Mouse (Mus musculus): ENCODE results near the gene Nkg7. TPM values are rescaled to one million over a fixed set of nuclear protein-coding genes. Genes with fewer than 3 reads are reported as not detected.
"Not testable (repeated sequence)": the region's sequence is repeated elsewhere in the genome, so short reads cannot be mapped to it uniquely, and the experiment has no call there.

Nkg7 gene
- 0.58 and 1.3 TPM in 2 replicates for polyA plus RNA-seq (2014; fragmentation: Nextera tagmentation; extraction: Ambion mirVana)

DNA sequence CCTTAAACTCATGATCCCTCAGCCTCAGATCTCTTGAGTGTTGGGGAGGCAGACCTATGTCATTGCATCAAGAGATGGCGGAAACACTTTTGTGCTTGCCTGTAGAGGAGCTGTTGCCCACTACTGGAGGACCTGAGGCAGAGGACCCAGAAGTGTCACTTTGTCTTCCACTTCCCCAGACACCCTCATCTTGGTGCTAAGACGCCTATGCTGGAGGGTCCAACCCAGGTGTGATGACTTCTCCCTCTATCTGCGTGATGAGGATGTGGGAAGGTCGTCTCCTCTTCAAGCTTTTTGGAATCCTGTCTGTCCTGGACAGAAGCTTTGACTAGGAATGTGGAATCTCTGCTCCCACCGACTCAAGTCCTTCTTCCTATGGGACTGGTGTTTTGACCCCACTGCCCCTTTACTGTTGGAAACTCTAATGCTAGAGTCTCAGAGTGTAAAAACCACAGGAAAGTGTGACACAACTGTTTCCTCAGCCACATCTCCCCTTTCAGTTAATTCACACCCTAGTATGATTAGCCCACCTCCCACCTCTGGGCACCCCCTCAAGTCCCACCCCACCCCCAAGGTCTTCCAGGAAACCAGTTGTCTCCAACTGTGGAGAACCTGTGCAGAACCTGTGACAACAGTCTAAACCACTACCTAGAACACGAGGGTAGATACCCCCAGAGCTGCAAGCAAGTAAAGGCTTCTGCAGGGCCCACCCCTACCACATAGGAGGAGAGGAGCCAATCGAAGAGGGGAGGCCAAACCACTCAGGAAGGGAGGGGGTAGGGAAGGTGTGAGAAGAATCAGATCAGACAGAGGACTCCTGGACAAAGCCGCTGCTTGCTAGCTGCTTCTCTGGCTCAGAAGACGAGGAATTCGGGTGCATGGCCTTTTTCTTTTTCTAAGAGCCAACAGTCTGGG, at the start of gene Nkg7:
Gene Nkg7, plus strand, starts transcription at position 733 of the 915 bp plus-strand sequence.
- 64% methylated on average over 10 of the region's 10 CpGs for WGBS
- ATAC-seq (ENCODE audit: insufficient read depth) (no peak), DNase-seq (no peak)
- Histone ChIP-seq H3K27ac (ENCODE audit: low read depth) (no peak within 1 kb of the TSS), H3K4me2 (no peak within 1 kb of the TSS), H3K27me3 (ENCODE audit: insufficient read depth, low read length) (no peaks in the 10 kb centered on the region), H3K9ac (no peak within 1 kb of the TSS), H3K36me3 (ENCODE audit: insufficient read depth) (no peaks in the 10 kb centered on the region), H3K9me3 (ENCODE audit: low read depth, low read length) (no peaks in the 10 kb centered on the region), H3K4me3 (ENCODE audit: low read depth, low read length) (no peak within 1 kb of the TSS), H3K4me1 (ENCODE audit: insufficient read depth) (no peaks in the 10 kb centered on the region)
- TF ChIP-seq CTCF (IDR thresholded peaks at IDR 0.05; ENCODE audit: low read depth) = no peak

DNA sequence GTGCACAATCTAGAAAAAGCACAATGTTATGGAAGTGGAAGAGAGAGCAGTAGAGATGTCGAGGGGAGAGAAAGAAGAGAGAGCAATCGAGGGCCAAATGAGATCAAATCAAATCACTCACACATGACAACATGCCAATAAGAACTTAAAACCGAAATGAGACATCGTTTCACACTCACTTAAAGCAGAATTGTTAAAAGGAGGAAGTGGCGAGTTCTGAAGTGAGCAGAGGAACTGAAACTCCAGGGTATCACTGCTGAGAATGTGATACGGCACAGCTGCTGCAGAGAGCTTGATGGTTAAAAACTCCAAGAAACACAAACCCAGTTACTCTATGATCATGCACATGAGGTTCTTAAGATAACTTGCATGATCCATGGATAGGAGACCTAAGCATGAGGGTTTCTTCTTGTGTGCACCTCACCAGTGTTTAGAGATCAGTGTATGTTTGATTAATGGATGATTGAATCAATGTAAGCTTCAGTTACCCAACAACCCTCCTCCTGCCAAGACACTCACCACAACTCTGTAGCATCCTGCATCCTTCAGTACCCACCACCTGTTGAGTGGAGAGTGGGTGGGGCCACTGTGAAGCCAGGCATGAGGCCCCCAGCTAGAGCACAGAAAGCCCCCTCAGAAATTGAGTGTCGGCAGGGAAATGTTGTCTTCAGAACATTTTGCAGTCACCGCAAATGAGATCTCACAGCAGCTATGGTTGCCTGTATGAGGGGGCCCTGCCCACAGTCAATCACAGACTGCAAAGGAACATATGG, 44.3 kb upstream of the Nkg7 start:
- no peak overlapping the region for H3K27ac ChIP-seq (ENCODE audit: low read depth)
- H3K27me3 ChIP-seq (ENCODE audit: insufficient read depth, low read length) = no peaks in the 10 kb centered on the region
- H3K36me3 ChIP-seq (ENCODE audit: insufficient read depth) = no peaks in the 10 kb centered on the region
- no peak overlapping the region for H3K9ac ChIP-seq
- no peaks in the 10 kb centered on the region for H3K9me3 ChIP-seq (ENCODE audit: low read depth, low read length)
- no peak overlapping the region for H3K4me2 ChIP-seq
- ATAC-seq (ENCODE audit: insufficient read depth) (no peak), DNase-seq (peak; percentile 4)
- TF ChIP-seq CTCF (IDR thresholded peaks at IDR 0.05; ENCODE audit: low read depth) = no peak
- H3K4me1 ChIP-seq (ENCODE audit: insufficient read depth) = no peaks in the 10 kb centered on the region
- WGBS = 55% methylated on average over 8 of the region's 8 CpGs
- no peak overlapping the region for H3K4me3 ChIP-seq (ENCODE audit: low read depth, low read length)

DNA sequence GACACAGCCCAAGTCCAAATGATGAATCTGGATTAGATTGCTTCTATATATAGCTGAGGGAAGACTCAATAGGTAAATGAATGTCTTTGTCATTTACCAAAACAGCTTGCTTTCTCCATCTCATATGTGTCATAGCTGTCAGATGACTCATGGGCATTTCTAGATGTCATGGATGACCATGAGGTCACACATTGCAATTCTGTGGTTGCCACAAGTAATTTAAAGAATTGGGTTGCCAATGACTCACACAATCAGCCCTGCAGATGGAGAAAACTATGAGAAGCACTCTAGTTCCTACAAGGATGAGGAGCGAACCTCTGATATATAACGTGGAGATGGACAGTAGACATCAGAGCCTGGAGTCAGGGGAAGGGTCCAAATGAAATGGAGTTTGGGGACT, 37.4 kb upstream of the Nkg7 start:
- Histone ChIP-seq H3K4me2 (no peak overlapping the region), H3K27me3 (ENCODE audit: insufficient read depth, low read length) (no peaks in the 10 kb centered on the region), H3K9me3 (ENCODE audit: low read depth, low read length) (no peaks in the 10 kb centered on the region), H3K9ac (no peak overlapping the region), H3K36me3 (ENCODE audit: insufficient read depth) (no peaks in the 10 kb centered on the region), H3K4me1 (ENCODE audit: insufficient read depth) (no peaks in the 10 kb centered on the region), H3K27ac (ENCODE audit: low read depth) (no peak overlapping the region), H3K4me3 (ENCODE audit: low read depth, low read length) (no peak overlapping the region)
- no peak for TF ChIP-seq CTCF (IDR thresholded peaks at IDR 0.05; ENCODE audit: low read depth)
- DNase-seq (no peak), ATAC-seq (ENCODE audit: insufficient read depth) (no peak)
- WGBS = 72% methylated on average over 2 of the region's 2 CpGs

DNA sequence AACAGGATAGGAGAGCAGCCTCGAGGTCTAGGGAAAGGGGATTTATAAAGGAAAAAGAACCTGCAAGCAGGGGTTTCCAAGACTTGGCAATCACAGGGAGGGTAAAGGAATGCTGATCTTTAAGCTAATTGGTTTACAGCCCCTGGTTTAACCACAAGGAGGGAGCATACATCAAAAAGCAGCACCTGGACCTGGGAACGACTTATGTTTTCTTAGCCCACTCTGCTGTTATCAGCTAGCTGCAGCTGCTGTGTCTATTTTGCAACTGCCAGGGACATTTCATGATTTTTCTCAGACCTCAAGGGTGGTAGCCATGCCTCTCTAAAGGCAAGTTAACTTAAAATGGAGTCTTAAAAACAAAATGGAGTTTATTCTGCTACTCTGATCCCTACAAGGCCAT, 34.2 kb upstream of the Nkg7 start:
- no peak for TF ChIP-seq CTCF (IDR thresholded peaks at IDR 0.05; ENCODE audit: low read depth)
- no peak overlapping the region for H3K27ac ChIP-seq (ENCODE audit: low read depth)
- no peaks in the 10 kb centered on the region for H3K27me3 ChIP-seq (ENCODE audit: insufficient read depth, low read length)
- DNase-seq (no peak), ATAC-seq (ENCODE audit: insufficient read depth) (no peak)
- H3K4me3 ChIP-seq (ENCODE audit: low read depth, low read length) = no peak overlapping the region
- no peaks in the 10 kb centered on the region for H3K36me3 ChIP-seq (ENCODE audit: insufficient read depth)
- no peaks in the 10 kb centered on the region for H3K9me3 ChIP-seq (ENCODE audit: low read depth, low read length)
- no peaks in the 10 kb centered on the region for H3K4me1 ChIP-seq (ENCODE audit: insufficient read depth)
- 27% methylated on average over 2 of the region's 2 CpGs for WGBS
- no peak overlapping the region for H3K9ac ChIP-seq
- no peak overlapping the region for H3K4me2 ChIP-seq

DNA sequence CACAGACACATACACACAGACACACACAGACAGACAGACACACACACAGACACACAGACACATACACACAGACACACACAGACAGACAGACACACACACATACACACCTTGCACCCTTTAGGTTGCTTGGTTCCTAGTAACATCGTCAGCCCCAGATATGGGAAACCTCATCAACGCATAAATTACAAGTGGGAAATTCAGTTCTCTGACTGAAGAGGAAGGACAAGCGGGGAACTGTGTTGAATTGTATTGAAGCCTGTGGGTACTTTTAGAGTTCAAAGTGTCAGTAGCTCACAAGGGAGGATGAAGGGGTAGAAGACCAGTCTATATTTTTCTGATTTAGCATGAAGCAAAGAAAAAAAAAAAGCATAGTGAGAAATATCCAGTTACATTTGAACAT, 29.3 kb upstream of the Nkg7 start:
- no peaks in the 10 kb centered on the region for H3K9me3 ChIP-seq (ENCODE audit: low read depth, low read length)
- WGBS = 82% methylated on average over 3 of the region's 3 CpGs
- no peak overlapping the region for H3K4me3 ChIP-seq (ENCODE audit: low read depth, low read length)
- TF ChIP-seq CTCF (IDR thresholded peaks at IDR 0.05; ENCODE audit: low read depth) = no peak
- no peaks in the 10 kb centered on the region for H3K36me3 ChIP-seq (ENCODE audit: insufficient read depth)
- H3K9ac ChIP-seq = no peak overlapping the region
- no peak overlapping the region for H3K27ac ChIP-seq (ENCODE audit: low read depth)
- no peak overlapping the region for H3K4me2 ChIP-seq
- no peaks in the 10 kb centered on the region for H3K27me3 ChIP-seq (ENCODE audit: insufficient read depth, low read length)
- H3K4me1 ChIP-seq (ENCODE audit: insufficient read depth) = no peaks in the 10 kb centered on the region
- ATAC-seq (ENCODE audit: insufficient read depth) = no peak
- no peak for DNase-seq

DNA sequence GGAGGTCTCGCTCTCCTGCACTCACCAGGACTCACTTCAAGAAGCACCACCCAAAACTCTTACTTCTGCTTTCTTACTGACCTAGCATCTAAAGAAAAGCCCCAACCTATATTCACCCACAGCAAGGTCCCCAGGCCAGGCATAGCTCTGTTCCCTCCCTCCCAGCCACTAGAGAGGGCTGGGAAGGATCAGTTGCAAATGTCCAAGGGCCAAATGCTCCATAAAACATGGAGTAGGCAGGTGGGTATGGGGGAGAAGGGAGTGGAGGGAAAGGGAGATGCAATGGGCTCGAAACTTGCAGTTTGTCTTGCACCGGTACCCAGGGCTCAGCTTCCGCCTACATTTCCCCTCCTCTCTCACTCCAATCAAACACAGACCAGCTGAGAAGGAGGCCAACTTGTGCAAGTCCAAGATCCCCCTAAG, 28.7 kb upstream of the Nkg7 start, which contains the start of gene Siglecg:
Gene Siglecg, plus strand, starts transcription at position 74 of the 423 bp plus-strand sequence.
- H3K27ac ChIP-seq (ENCODE audit: low read depth) = no peak within 1 kb of the TSS
- no peak for TF ChIP-seq CTCF (IDR thresholded peaks at IDR 0.05; ENCODE audit: low read depth)
- H3K9me3 ChIP-seq (ENCODE audit: low read depth, low read length) = no peaks in the 10 kb centered on the region
- no peak for DNase-seq
- no peak for ATAC-seq (ENCODE audit: insufficient read depth)
- no peaks in the 10 kb centered on the region for H3K36me3 ChIP-seq (ENCODE audit: insufficient read depth)
- 71% methylated on average over 4 of the region's 4 CpGs for WGBS
- H3K4me3 ChIP-seq (ENCODE audit: low read depth, low read length) = no peak within 1 kb of the TSS
- H3K27me3 ChIP-seq (ENCODE audit: insufficient read depth, low read length) = no peaks in the 10 kb centered on the region
- no peaks in the 10 kb centered on the region for H3K4me1 ChIP-seq (ENCODE audit: insufficient read depth)
- no peak within 1 kb of the TSS for H3K9ac ChIP-seq
- H3K4me2 ChIP-seq = no peak within 1 kb of the TSS

DNA sequence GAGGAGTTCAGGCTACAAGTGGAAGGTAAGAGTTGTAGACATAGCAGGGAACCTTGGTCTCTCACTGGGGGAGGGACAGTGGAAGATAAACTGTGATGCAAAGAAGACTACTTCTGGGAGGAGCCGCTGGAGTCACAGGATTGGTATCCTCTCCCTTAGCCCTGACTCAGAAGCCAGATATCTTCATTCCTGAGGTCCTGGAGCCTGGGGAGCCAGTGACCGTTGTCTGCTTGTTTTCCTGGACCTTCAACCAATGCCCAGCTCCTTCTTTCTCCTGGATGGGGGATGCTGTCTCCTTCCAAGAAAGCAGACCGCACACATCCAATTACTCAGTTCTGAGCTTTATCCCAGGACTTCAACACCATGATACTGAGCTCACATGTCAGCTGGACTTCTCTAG, 27.8 kb upstream of the Nkg7 start:
- 63% methylated on average over 3 of the region's 3 CpGs for WGBS
- DNase-seq = no peak
- no peak overlapping the region for H3K27ac ChIP-seq (ENCODE audit: low read depth)

DNA sequence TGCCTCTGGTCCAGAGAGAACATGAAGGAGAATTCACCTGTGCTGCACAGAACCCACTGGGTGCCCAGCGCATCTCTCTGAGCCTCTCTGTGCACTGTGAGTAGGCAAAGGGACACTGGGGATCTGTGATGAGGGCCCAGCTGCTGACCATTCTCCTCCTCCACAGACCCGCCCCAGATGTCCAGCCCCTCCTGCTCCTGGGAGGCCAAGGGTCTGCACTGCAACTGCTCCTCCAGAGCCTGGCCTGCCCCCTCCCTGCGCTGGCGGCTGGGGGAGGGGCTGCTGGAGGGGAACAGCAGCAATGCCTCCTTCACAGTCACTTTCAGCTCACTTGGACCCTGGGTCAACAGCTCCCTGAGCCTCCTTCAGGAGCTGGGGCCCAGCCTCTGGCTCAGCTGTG, 25.1 kb upstream of the Nkg7 start:
- not testable (repeated sequence) for H3K9ac ChIP-seq; H3K36me3 ChIP-seq (ENCODE audit: insufficient read depth); ATAC-seq (ENCODE audit: insufficient read depth); DNase-seq; H3K9me3 ChIP-seq (ENCODE audit: low read depth, low read length); H3K27ac ChIP-seq (ENCODE audit: low read depth); H3K4me3 ChIP-seq (ENCODE audit: low read depth, low read length); H3K4me2 ChIP-seq; H3K27me3 ChIP-seq (ENCODE audit: insufficient read depth, low read length); H3K4me1 ChIP-seq (ENCODE audit: insufficient read depth)
- WGBS = 24% methylated on average over 4 of the region's 4 CpGs

More for the DNA sequence above, 27.8 kb upstream of the Nkg7 start:
- H3K4me1 ChIP-seq (ENCODE audit: insufficient read depth) = no peaks in the 10 kb centered on the region
- H3K36me3 ChIP-seq (ENCODE audit: insufficient read depth) = no peaks in the 10 kb centered on the region
- ATAC-seq (ENCODE audit: insufficient read depth) = no peak
- TF ChIP-seq CTCF (IDR thresholded peaks at IDR 0.05; ENCODE audit: low read depth) = no peak
- H3K9ac ChIP-seq = no peak overlapping the region
- H3K4me3 ChIP-seq (ENCODE audit: low read depth, low read length) = no peak overlapping the region
- no peak overlapping the region for H3K4me2 ChIP-seq
- no peaks in the 10 kb centered on the region for H3K9me3 ChIP-seq (ENCODE audit: low read depth, low read length)
- no peaks in the 10 kb centered on the region for H3K27me3 ChIP-seq (ENCODE audit: insufficient read depth, low read length)
